Mouse (Mus musculus): ENCODE results near the gene Emp1.

Emp1 gene

GRCm38 (mm10) chr6:135363344-135364040, 1.1 kb downstream of the Emp1 start:
- DNase-seq (ENCODE audit: low spot score in 2 of 2): no peak

- no peak for DNase-seq (ENCODE audit: low spot score in 2 of 2)
Measured at GRCm38 (mm10) chr6:135364041-135364745, 1.8 kb downstream of the Emp1 start.

GRCm38 (mm10) chr6:135364891-135365301, 2.6 kb downstream of the Emp1 start:
- no peak for DNase-seq (ENCODE audit: low spot score in 2 of 2)

DNA sequence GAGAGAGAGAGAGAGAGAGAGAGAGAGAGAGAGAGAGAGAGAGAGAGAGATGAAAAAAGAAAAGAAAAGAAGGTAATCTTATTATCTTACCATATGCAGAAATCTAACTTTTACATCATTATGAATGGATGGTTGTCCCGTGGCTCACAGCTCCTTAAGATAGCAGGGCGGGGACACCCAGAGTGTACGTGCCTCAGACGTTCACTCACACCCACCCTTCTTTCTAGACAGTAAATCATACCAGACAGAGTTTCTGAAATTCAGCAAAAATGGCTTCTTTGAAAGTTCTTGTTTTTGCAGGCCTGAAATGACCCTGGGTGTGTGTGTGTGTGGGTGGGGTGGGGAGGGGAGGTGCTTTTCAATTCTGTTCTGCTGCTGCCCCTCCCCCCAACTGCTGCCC, 3.3 kb downstream of the Emp1 start:
- DNase-seq (ENCODE audit: low spot score in 2 of 2): no peak

DNA sequence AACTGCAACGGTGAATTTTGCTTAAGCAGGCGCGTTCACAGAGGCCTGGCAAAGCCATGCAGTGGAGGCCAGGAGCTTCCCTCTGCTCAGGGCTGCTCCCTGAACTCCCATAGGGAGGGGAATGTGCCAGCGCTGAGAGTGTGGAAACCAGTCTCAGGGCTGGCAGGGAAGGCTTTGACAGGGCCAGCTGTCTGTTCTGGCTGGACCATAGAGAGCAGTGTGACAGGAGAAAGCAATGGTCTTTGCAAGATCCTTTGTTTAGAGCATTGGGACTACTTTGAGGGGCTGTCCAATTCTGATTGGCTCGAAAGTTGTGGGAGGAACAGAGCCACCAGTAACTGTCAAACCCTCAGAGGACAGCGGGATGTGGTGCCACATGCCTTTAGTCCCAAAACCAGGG, 5.9 kb downstream of the Emp1 start:
- no peak for DNase-seq (ENCODE audit: low spot score in 2 of 2)

DNA sequence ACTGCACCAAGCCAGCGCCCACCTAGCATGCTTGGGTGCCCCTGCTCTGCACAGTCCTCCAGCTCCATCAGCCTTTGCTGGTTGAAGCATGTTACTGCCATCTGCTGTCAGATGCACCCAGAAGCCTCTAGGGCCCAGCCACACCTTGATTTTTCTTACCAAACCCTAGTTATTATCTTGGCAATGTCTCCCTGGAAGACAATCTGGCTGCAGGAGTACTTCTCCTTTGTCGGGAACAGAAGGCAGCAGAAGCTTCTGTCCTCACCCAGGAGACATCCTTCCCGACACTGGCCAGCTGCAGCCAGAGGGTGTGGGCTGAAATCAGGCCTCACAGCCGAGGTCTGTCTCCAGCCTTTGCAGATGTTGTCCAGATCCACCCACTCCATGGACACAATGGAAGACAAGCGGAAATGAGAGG, 7.2 kb downstream of the Emp1 start:
- DNase-seq (ENCODE audit: low spot score in 2 of 2): peak in 1 of 2 experiments; percentile 21

DNA sequence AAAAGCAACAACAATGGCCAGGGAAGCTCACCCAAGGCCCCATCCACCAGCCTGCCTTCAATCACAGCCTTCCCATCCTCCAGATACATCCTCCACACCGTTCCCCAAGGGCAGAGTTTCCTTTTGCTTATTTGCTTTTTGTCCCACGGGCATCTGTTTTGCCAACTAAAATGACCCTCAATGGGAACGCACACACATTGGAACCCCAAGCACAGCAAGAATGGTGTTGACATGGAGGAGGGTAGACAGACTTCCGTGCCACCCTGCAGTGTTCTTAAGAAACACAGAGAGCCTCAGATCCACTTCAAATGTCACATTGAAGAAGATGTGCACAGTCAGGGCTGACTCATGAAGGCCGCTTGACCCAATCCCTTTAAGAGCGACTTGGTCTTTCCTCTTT, 8.6 kb downstream of the Emp1 start:
- no peak for DNase-seq (ENCODE audit: low spot score in 2 of 2)

DNA sequence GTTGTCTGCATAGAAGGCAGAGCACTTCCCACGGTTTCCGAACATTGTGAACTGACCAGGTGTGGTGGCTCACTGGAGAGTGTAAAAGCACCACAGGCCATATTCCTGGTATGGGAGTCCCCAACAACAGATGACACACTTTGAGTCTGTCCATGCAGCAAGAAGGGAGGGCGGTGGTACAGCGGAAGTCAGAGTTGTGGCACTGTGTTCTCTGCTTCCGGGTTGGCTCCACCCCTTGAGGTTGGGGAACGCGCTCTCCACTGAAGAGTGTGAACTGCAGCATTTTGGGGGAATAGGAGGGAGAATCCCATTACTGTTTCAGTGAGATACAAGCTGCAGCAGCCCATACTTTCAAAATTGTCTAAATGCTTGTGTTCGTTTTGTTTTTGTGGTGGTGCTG, 11.0 kb downstream of the Emp1 start:
- DNase-seq (ENCODE audit: low spot score in 2 of 2): no peak

GRCm38 (mm10) chr6:135375818-135376217, 13.5 kb downstream of the Emp1 start:
- no peak for DNase-seq (ENCODE audit: low spot score in 2 of 2)

DNA sequence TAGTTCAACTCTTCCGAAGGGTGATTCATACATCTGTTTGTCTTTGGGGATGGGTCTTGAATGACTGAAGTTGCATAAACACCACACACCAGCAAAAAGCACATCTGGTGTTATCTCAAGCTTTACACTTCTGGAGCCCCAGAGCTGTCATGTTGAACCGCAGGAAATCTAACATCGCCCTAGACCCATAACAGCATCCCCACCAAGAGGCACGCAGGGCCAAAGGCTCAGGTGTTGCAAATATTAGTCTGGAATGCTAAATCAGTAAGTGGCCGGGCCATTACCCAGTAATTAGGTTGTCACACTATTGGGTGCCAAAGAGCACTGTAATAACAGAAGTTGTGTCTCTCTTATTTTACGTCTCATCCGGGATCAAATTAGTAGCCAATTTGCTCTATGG, 13.9 kb downstream of the Emp1 start:
- no peak for DNase-seq (ENCODE audit: low spot score in 2 of 2)

DNA sequence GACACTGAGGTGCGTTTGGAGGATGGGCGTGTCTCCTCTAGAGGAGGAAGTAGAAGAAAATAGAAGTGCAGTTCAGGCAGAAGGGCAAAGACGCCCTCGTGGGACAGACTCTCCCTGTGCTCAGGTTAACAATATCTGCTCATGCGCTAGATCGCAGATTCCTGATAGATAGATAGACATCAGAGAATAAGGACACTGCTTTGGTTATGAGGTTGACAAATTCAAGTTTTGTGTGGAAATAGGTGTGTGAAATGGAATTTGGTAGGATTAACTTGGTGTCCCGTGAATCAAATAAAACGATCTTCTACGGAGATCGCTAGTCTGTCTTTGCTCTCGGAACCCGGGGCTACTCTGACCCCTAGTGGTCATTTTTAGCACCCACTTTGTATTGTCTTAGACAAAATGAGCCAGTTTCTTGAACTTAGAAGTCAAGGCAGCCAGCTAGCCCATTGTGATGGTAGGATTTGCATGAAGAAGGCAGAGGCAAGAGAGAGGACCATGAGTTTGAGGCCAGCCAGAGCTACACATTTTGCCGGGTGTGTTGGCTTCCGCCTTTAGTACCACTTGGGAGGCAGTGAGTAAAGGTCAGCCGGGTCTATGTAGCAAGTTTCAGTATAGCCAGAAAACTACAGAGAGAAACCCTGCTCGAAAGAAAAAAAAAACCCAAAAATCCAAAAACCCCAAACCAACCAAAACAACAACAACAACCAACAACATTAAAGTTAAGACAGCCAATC, 15.4 kb downstream of the Emp1 start:
- peak; percentile 31 to 48 for DNase-seq (ENCODE audit: low spot score in 2 of 2)

DNA sequence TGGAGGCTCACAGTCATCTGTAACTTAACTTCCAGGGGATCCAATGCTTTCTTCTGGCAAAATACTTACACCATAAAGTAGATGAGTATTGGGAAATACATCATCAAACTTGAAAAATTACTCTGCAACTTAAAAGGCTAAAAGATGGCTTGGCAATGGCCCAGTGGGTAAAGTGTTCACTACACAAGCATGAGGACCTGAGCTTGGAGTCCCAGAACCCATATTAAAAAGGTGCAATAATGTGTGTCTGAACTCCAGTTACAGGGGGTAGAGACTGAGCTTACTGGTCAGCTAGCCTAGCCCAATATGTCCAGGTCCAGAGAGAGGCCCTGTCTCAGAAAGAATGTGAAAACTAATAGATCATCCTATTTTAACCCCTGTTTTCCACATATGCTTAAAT, 21.6 kb downstream of the Emp1 start:
- no peak for DNase-seq (ENCODE audit: low spot score in 2 of 2)

GRCm38 (mm10) chr6:135385738-135386459, 23.6 kb downstream of the Emp1 start:
- DNase-seq (ENCODE audit: low spot score in 2 of 2): no peak

- no peak for DNase-seq (ENCODE audit: low spot score in 2 of 2)
Measured at GRCm38 (mm10) chr6:135387653-135388052, 25.3 kb downstream of the Emp1 start.

GRCm38 (mm10) chr6:135388711-135389110, 26.4 kb downstream of the Emp1 start:
- no peak for DNase-seq (ENCODE audit: low spot score in 2 of 2)

GRCm38 (mm10) chr6:135390398-135390797, 28.1 kb downstream of the Emp1 start:
- no peak for DNase-seq (ENCODE audit: low spot score in 2 of 2)

DNA sequence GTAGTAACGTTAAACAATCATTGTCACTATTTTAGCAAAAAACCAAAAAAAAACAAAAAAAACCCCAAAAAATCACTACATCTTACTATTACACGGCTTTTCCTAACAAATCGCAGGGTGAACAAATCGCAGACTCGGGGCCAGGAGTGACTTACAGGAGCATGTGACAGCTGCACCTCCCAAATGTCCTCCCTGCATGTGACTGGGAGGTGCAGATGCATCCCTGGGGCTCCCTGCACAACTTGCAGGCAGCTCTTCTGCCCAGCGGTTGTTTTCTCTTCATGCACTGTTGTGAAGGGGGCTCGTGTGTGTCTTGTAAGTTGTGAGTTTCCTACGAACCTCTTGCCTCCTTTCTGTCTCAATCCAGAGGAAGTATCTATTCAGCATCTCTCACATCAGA, 33.0 kb downstream of the Emp1 start:
- DNase-seq (ENCODE audit: low spot score in 2 of 2): no peak

DNA sequence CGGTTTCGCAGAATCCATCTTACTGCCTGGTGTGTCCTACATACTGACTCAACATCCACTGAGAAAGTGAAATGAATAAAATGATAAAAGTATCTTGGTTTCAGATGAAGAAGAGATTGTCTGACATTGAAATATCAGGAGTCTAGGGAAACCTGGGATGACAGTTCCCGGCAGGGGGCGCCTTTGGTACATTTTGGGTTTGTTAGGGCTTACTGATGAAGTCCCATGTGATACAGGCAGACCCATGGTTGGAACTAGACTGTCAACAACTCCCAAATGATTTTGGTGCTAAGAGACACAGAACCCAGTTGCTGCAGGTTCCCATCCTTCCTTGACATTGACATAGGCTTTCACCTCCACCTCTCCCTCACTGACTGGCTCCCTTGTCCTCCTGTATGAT, 34.7 kb downstream of the Emp1 start:
- no peak for DNase-seq (ENCODE audit: low spot score in 2 of 2)

GRCm38 (mm10) chr6:135397788-135398187, 35.4 kb downstream of the Emp1 start:
- no peak for DNase-seq (ENCODE audit: low spot score in 2 of 2)

- no peak for DNase-seq (ENCODE audit: low spot score in 2 of 2)
Measured at GRCm38 (mm10) chr6:135398801-135399200, 36.5 kb downstream of the Emp1 start.

- DNase-seq (ENCODE audit: low spot score in 2 of 2): peak; percentile 48 to 65
Measured at GRCm38 (mm10) chr6:135400306-135400705, 38.0 kb downstream of the Emp1 start.

GRCm38 (mm10) chr6:135405093-135405492, 42.7 kb downstream of the Emp1 start:
- DNase-seq (ENCODE audit: low spot score in 2 of 2): no peak

Measured in frontal cortex, postnatal 25 days (tissue).